Mouse (Mus musculus): Measurements from ENCODE around the gene Prss41.
A peak's percentile ranks its signal among the peaks of the same experiment; 100 is the strongest.
"Not testable (repeated sequence)": the region's sequence is repeated elsewhere in the genome, so short reads cannot be mapped to it uniquely, and the experiment has no call there.

The Prss41 gene

GRCm38 (mm10) chr17:23843812-23844273 is at the start of gene Prss41, which contains the start of gene Prss32:
Gene Prss41, minus strand, starts transcription at chr17:23844172.
Gene Prss32, plus strand, starts transcription at chr17:23843855.
- DNase-seq: peak; percentile 71 to 80

GRCm38 (mm10) chr17:23880576-23880975 is 36.6 kb upstream of the Prss41 start, which contains the start of the genes Dcpp1 and Dcpp2:
Gene Dcpp1, plus strand, starts transcription at chr17:23880876.
Gene Dcpp2, plus strand, starts transcription at chr17:23880880.
- not testable (repeated sequence) for DNase-seq

- DNase-seq: no peak
These were observed 33.2 kb upstream of the Prss41 start for GRCm38 (mm10) chr17:23877166-23877565.

- no peak for DNase-seq
These were observed 32.8 kb upstream of the Prss41 start for GRCm38 (mm10) chr17:23876741-23877140.

- peak; percentile 66 to 75 for DNase-seq
These were observed 30.2 kb upstream of the Prss41 start for GRCm38 (mm10) chr17:23873884-23874856.

- DNase-seq: no peak
These were observed 24.5 kb upstream of the Prss41 start for GRCm38 (mm10) chr17:23868513-23868912.

GRCm38 (mm10) chr17:23867756-23868155 is 23.8 kb upstream of the Prss41 start, which contains the start of gene Prss21:
Gene Prss21, plus strand, starts transcription at chr17:23868056.
- DNase-seq: no peak

GRCm38 (mm10) chr17:23862926-23863325 is 19.0 kb upstream of the Prss41 start:
- peak in 1 of 2 experiments; percentile 30 for DNase-seq

- DNase-seq: no peak
These were observed 13.9 kb upstream of the Prss41 start for GRCm38 (mm10) chr17:23857913-23858312.

GRCm38 (mm10) chr17:23857193-23857592 is 13.2 kb upstream of the Prss41 start:
- DNase-seq: no peak

- DNase-seq: no peak
These were observed 10.3 kb upstream of the Prss41 start for GRCm38 (mm10) chr17:23854229-23854765.

- peak; percentile 71 to 86 for DNase-seq
These were observed 9.3 kb upstream of the Prss41 start for GRCm38 (mm10) chr17:23853292-23853691.

- DNase-seq: peak; percentile 77 to 87
These were observed 7.1 kb upstream of the Prss41 start for GRCm38 (mm10) chr17:23850853-23851749.

GRCm38 (mm10) chr17:23850028-23850427 is 6.1 kb upstream of the Prss41 start:
- DNase-seq: no peak

- peak in 1 of 2 experiments; percentile 33 for DNase-seq
These were observed 696 bp downstream of the Prss41 start for GRCm38 (mm10) chr17:23843141-23843811.

- DNase-seq: peak; percentile 75 to 83
These were observed 2.8 kb downstream of the Prss41 start for GRCm38 (mm10) chr17:23841145-23841544.

GRCm38 (mm10) chr17:23836006-23836575 is 7.9 kb downstream of the Prss41 start, which contains the start of gene Prss33:
Gene Prss33, minus strand, starts transcription at chr17:23836056.
- DNase-seq: peak in 1 of 2 experiments; percentile 1

- no peak for DNase-seq
These were observed 12.8 kb downstream of the Prss41 start for GRCm38 (mm10) chr17:23831201-23831600.

GRCm38 (mm10) chr17:23829064-23829619 is 14.8 kb downstream of the Prss41 start, which contains the start of gene Elob:
Gene Elob, minus strand, starts transcription at chr17:23829136.
- DNase-seq: peak; percentile 88 to 90

GRCm38 (mm10) chr17:23828271-23829001 is 15.5 kb downstream of the Prss41 start:
- peak in 1 of 2 experiments; percentile 78 for DNase-seq
